Mouse (Mus musculus): ENCODE data around the gene Ppp1r37. TPM values are rescaled to one million over a fixed set of nuclear protein-coding genes. Genes with fewer than 3 reads are reported as not detected.
A peak's percentile ranks its signal among the peaks of the same experiment; 100 is the strongest.

Gene Ppp1r37
- polyA plus RNA-seq, 1 experiment from 2014 or later = 26.2 TPM

GRCm38 (mm10) chr7:19586269-19586668, 23.4 kb upstream of the Ppp1r37 start:
- no peak overlapping the region for H3K9ac ChIP-seq
- no peaks in the 10 kb centered on the region for H3K9me3 ChIP-seq
- no peaks in the 10 kb centered on the region for H3K27me3 ChIP-seq
- WGBS = 71% methylated on average over 46 of the region's 46 CpGs
- no peaks in the 10 kb centered on the region for H3K4me1 ChIP-seq
- no peak overlapping the region for H3K27ac ChIP-seq
- H3K4me2 ChIP-seq (replicated peaks) = no peak overlapping the region
- ATAC-seq (ENCODE audit: low FRiP score, low read depth) = no peak
- peaks cover 98% of the 10 kb centered on the region for H3K36me3 ChIP-seq
- no peak overlapping the region for H3K4me3 ChIP-seq

- no peaks in the 10 kb centered on the region for H3K9me3 ChIP-seq
- no peak overlapping the region for H3K9ac ChIP-seq
- WGBS = 73% methylated on average over 8 of the region's 8 CpGs
- no peak for ATAC-seq (ENCODE audit: low FRiP score, low read depth)
- H3K4me2 ChIP-seq (replicated peaks) = no peak overlapping the region
- H3K36me3 ChIP-seq = peaks cover 60% of the 10 kb centered on the region
- H3K27ac ChIP-seq = no peak overlapping the region
- H3K4me3 ChIP-seq = no peak overlapping the region
- peaks cover 14% of the 10 kb centered on the region for H3K4me1 ChIP-seq
- peaks cover 51% of the 10 kb centered on the region for H3K27me3 ChIP-seq
These were observed 17.8 kb upstream of the Ppp1r37 start for GRCm38 (mm10) chr7:19580634-19581033.

- Histone ChIP-seq H3K9me3 (no peaks in the 10 kb centered on the region), H3K9ac (no peak overlapping the region), H3K36me3 (peaks cover 51% of the 10 kb centered on the region), H3K27me3 (peaks cover 60% of the 10 kb centered on the region), H3K4me3 (no peak overlapping the region), H3K27ac (no peak overlapping the region), H3K4me2 (replicated peaks) (no peak overlapping the region), H3K4me1 (peaks cover 14% of the 10 kb centered on the region)
- no peak for ATAC-seq (ENCODE audit: low FRiP score, low read depth)
- 85% methylated on average over 10 of the region's 10 CpGs for WGBS
These were observed 16.9 kb upstream of the Ppp1r37 start for GRCm38 (mm10) chr7:19579751-19580150.

GRCm38 (mm10) chr7:19578436-19578835, 15.6 kb upstream of the Ppp1r37 start:
- H3K4me2 ChIP-seq (replicated peaks) = 0 out of 2 replicates have a peak overlapping the region, but pooled peaks have one; percentile 80
- ATAC-seq (ENCODE audit: low FRiP score, low read depth) = no peak
- no peak overlapping the region for H3K27ac ChIP-seq
- peaks cover 38% of the 10 kb centered on the region for H3K36me3 ChIP-seq
- H3K4me3 ChIP-seq = peak overlapping the region; percentile 45; the same call in 1 of the 2 replicates
- H3K27me3 ChIP-seq = peaks cover 63% of the 10 kb centered on the region
- no peaks in the 10 kb centered on the region for H3K9me3 ChIP-seq
- H3K9ac ChIP-seq = no peak overlapping the region
- WGBS = 54% methylated on average over 4 of the region's 4 CpGs
- H3K4me1 ChIP-seq = peaks cover 17% of the 10 kb centered on the region

DNA sequence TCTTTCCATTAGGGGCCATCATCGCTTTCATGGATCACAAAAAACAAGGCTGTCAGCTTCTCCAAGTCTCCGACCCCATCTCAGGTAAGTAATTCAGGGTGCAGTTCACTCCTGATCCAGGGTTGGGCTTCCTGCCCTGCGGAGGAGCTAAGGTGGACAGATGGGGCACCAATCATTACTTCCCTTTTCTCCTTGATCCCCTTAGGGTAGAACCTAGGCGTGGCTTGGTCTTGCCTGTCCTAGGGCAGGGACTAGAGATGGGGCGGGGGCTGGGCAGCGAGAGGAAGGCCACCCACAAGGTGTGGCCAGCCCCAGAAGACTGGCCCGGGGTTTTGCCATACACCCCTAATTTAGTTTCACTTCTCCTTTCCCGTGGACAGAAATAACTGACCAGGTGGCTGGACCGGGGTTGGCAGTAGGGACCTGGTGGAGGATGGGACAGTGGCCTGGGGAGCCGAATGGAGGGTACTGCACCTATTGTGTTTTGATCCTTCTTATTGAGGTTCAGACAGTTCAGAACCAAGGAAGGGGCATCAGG, 15.1 kb upstream of the Ppp1r37 start:
- no peak for ATAC-seq (ENCODE audit: low FRiP score, low read depth)
- Histone ChIP-seq H3K4me2 (replicated peaks) (peak overlapping the region; percentile 80), H3K27me3 (peaks cover 63% of the 10 kb centered on the region), H3K4me3 (peak overlapping the region; percentile 45), H3K4me1 (peaks cover 17% of the 10 kb centered on the region), H3K9ac (peak overlapping the region; percentile 61; the same call in 1 of the 2 replicates), H3K36me3 (peaks cover 33% of the 10 kb centered on the region), H3K27ac (no peak overlapping the region), H3K9me3 (no peaks in the 10 kb centered on the region)
- WGBS = 13% methylated on average over 10 of the region's 10 CpGs

DNA sequence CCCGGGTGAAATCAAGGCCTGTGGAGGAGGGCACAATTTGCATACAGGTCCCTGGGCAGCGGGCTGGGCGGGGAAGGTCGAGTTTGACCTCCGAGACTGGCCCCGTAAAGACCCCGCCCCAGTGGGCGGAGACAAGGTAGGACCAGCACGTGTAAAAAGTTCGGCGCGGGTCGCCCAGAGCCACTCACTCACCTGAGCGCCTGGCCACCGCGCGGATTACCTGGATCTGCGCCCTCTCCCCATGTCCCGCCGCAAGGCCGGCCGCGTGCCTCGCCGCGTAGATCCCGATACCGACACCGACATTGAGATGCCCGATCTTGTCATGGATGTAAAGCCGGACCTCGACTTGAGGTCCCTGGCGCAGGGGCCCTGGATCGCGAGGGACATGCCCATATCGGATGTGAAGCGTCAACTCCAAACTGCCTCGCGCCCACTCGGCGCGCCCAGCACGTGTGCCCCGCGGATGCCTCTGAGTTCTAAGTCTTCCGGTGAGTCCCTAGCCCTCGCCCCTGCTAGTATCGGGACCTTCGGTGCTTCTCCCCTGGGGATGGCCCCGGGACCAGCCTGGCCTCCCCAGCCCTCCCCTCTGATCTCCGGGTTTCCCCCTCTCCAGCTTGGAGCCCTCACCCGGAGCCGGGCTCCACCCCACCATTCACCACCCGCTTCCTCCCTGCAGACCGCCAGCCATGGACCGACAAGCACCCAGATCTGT, 14.4 kb upstream of the Ppp1r37 start, which contains the start of the genes Zfp296 and Gemin7:
Gene Zfp296, plus strand, starts transcription at position 147 of the 712 bp plus-strand sequence.
Gene Gemin7, minus strand, starts transcription at position 455 of the 712 bp plus-strand sequence.
- peaks cover 28% of the 10 kb centered on the region for H3K36me3 ChIP-seq
- peak within 1 kb of the TSS; percentile 80 for H3K4me2 ChIP-seq (replicated peaks)
- no peaks in the 10 kb centered on the region for H3K9me3 ChIP-seq
- peak within 1 kb of the TSS; percentile 61 for H3K9ac ChIP-seq
- H3K27ac ChIP-seq = no peak within 1 kb of the TSS
- H3K27me3 ChIP-seq = peaks cover 63% of the 10 kb centered on the region
- ATAC-seq (ENCODE audit: low FRiP score, low read depth) = no peak
- H3K4me1 ChIP-seq = peaks cover 21% of the 10 kb centered on the region
- H3K4me3 ChIP-seq = peak within 1 kb of the TSS; percentile 45
- under 1% methylated on average over 56 of the region's 56 CpGs for WGBS

DNA sequence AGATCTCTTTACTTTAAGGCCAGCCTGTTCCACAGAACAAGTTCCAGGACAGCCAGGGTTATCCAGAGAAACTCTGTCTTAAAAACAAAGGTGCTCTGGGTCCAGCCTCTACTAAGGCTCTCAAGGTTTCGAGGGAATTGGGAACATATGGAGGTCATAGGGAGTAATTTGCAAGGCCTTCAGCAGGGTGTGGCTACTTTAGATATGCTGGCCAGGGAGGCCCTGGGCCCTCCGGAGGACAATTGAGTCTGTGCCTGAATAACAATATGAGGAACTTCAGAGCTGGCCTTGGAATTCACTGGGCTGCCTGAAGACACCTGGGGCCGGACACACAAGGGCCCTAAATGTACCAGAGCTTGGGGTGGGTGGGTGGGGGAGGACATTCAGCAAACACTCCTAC, 12.7 kb upstream of the Ppp1r37 start:
- no peak overlapping the region for H3K9ac ChIP-seq
- H3K9me3 ChIP-seq = no peaks in the 10 kb centered on the region
- no peak overlapping the region for H3K4me3 ChIP-seq
- H3K36me3 ChIP-seq = peaks cover 13% of the 10 kb centered on the region
- ATAC-seq (ENCODE audit: low FRiP score, low read depth) = no peak
- no peak overlapping the region for H3K4me2 ChIP-seq (replicated peaks)
- peaks cover 61% of the 10 kb centered on the region for H3K27me3 ChIP-seq
- H3K4me1 ChIP-seq = peaks cover 29% of the 10 kb centered on the region
- H3K27ac ChIP-seq = no peak overlapping the region
- 55% methylated on average over 3 of the region's 3 CpGs for WGBS

GRCm38 (mm10) chr7:19573776-19574140, 10.9 kb upstream of the Ppp1r37 start:
- Histone ChIP-seq H3K27me3 (peaks cover 43% of the 10 kb centered on the region), H3K9me3 (no peaks in the 10 kb centered on the region), H3K36me3 (peaks cover 19% of the 10 kb centered on the region), H3K4me2 (replicated peaks) (peak overlapping the region; percentile 89), H3K4me3 (peak overlapping the region; percentile 80), H3K27ac (0 out of 2 replicates have a peak overlapping the region, but pooled peaks have one; percentile 73), H3K9ac (peak overlapping the region; percentile 87), H3K4me1 (peaks cover 29% of the 10 kb centered on the region)
- WGBS = 21% methylated on average over 16 of the region's 16 CpGs
- ATAC-seq (ENCODE audit: low FRiP score, low read depth) = no peak

DNA sequence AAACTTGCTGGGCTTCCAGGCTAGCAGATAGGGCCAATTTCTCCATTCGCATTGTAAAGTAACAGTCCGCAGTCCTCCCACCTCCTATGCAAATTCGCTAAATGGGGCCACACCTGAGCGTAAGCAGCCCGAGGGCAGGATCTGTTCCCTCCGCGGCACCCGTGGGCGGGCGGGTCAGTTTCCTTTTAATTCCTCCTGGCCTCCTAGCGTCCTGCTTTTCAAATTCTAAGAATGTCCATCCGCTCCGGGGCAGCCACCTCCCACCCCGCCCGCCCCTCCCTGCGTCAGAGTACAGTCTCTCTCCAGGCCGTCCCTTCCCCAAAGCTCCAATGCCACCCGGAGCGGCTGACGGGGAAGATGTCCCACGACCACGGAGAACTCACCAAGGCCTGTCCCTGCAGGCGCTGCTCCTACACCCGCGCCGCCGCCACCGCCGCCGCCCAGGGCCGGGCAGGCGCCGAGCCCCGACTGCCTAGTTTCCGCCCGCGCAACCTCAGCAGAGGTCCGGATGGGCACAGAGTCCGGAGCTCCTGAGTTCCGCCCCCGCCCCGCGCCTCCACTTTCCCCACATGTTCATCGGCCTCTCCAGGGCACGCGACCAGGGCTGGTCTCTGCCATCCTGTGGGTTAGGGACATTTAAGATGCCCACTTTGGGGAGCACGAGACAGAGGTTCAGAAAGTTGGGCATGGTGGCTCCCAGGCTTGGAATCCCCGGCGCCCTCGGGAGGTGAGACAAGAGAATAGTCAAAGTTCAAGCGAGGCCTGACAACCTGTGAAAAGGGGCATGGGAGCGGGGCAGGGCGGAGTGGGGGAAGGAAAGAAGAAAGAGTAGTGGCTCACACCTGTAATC, 10.3 kb upstream of the Ppp1r37 start:
- Histone ChIP-seq H3K27ac (peak overlapping the region; percentile 73), H3K9ac (peak overlapping the region; percentile 87), H3K4me2 (replicated peaks) (peak overlapping the region; percentile 89), H3K4me1 (peaks cover 27% of the 10 kb centered on the region), H3K36me3 (peaks cover 25% of the 10 kb centered on the region), H3K27me3 (peaks cover 37% of the 10 kb centered on the region), H3K4me3 (peak overlapping the region; percentile 80), H3K9me3 (no peaks in the 10 kb centered on the region)
- under 1% methylated on average over 52 of the region's 53 CpGs for WGBS
- ATAC-seq (ENCODE audit: low FRiP score, low read depth) = peak; percentile 85

- no peak for ATAC-seq (ENCODE audit: low FRiP score, low read depth)
- H3K36me3 ChIP-seq = peaks cover 45% of the 10 kb centered on the region
These were observed 6.8 kb upstream of the Ppp1r37 start for GRCm38 (mm10) chr7:19569647-19570046.

DNA sequence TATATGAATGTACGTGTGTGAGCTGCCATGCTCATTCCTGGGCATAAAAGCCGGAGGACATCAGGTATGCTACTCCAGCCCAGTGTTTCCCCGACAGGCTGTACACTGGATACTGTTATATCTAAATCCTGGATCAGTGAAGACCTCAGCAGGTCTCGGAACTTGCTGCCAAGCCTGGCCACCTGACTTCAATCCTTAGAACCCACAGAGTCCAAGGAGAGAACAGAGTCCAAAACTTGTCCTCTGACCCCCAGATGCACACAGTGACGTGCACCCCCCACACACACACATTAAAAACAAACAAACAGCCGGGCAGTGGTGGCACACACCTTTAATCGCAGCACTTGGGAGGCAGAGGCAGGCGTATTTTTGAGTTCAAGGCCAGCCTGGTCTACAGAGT, 4.5 kb upstream of the Ppp1r37 start:
- ATAC-seq (ENCODE audit: low FRiP score, low read depth) = no peak
- Histone ChIP-seq H3K9ac (no peak overlapping the region), H3K36me3 (peaks cover 55% of the 10 kb centered on the region), H3K4me2 (replicated peaks) (no peak overlapping the region), H3K4me3 (no peak overlapping the region), H3K4me1 (peaks cover 21% of the 10 kb centered on the region), H3K9me3 (no peaks in the 10 kb centered on the region), H3K27ac (no peak overlapping the region), H3K27me3 (no peaks in the 10 kb centered on the region)
- WGBS = 91% methylated on average over 8 of the region's 8 CpGs

More at GRCm38 (mm10) chr7:19569647-19570046, 6.8 kb upstream of the Ppp1r37 start:
- H3K4me2 ChIP-seq (replicated peaks) = no peak overlapping the region
- H3K27ac ChIP-seq = no peak overlapping the region
- H3K9ac ChIP-seq = no peak overlapping the region
- H3K27me3 ChIP-seq = peaks cover 2% of the 10 kb centered on the region; the same call in 1 of the 2 replicates
- peaks cover 14% of the 10 kb centered on the region for H3K4me1 ChIP-seq
- no peak overlapping the region for H3K4me3 ChIP-seq
- no peaks in the 10 kb centered on the region for H3K9me3 ChIP-seq
- WGBS = 73% methylated on average over 3 of the region's 3 CpGs

DNA sequence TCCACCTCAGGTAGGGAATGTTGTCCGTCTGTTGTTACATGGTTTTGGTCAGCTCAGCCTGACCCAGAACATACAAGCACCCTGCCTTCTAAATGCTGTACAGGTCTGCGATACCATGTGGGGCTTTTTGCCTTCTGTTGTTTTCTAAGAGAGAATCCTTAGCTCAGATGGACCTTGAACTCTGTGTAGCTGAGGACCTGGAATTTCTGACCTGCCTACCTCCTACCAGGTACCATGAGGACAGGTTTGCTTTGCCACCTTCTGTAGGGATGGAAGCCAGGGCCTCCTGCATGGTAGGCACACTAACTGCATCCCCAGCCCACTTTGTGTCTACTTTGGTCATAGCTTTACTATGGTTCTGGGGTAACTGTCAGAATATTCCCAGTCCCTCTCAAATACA, 2.9 kb upstream of the Ppp1r37 start:
- no peak overlapping the region for H3K27ac ChIP-seq
- H3K9me3 ChIP-seq = no peaks in the 10 kb centered on the region
- H3K4me3 ChIP-seq = no peak overlapping the region
- H3K27me3 ChIP-seq = no peaks in the 10 kb centered on the region
- no peak overlapping the region for H3K9ac ChIP-seq
- WGBS = 92% methylated on average over 2 of the region's 2 CpGs
- no peak for ATAC-seq (ENCODE audit: low FRiP score, low read depth)
- no peak overlapping the region for H3K4me2 ChIP-seq (replicated peaks)
- peaks cover 55% of the 10 kb centered on the region for H3K36me3 ChIP-seq
- peaks cover 17% of the 10 kb centered on the region for H3K4me1 ChIP-seq
